Mouse (Mus musculus) midbrain, embryonic 13.5 days (tissue): Measurements from ENCODE around the gene Cux1. TPM values are rescaled to one million over a fixed set of nuclear protein-coding genes. Genes with fewer than 3 reads are reported as not detected.

Experiments used
- ATAC-seq: fragments of 200-750 bp; cut with Nextera tagmentation; 2 replicates; pipeline ENCODE4 v1.8.0; 2017; ENCODE audit warnings: mild to moderate bottlenecking, moderate TSS enrichment, moderate library complexity
- H3K27ac ChIP-seq: fragments of 300-500 bp; sonication (generic); 2 replicates; pipeline ENCODE4 v1.5.1; 2015; ENCODE audit warnings: inconsistent platforms, mild to moderate bottlenecking, moderate library complexity
- H3K27me3 ChIP-seq: fragments of 300-500 bp; sonication (generic); 2 replicates; pipeline ENCODE4 v1.6.1; 2015; ENCODE audit warnings: mild to moderate bottlenecking, inconsistent platforms
- H3K36me3 ChIP-seq: fragments of 300-500 bp; sonication (generic); 2 replicates; pipeline ENCODE4 v1.6.1; 2015; ENCODE audit warnings: mild to moderate bottlenecking, inconsistent platforms
- H3K4me1 ChIP-seq: fragments of 300-500 bp; sonication (generic); replicated peaks from 2 replicates; pipeline ENCODE4 v1.6.1; 2015; ENCODE audit warnings: inconsistent platforms
- H3K4me2 ChIP-seq: fragments of 300-500 bp; sonication (generic); replicated peaks from 2 replicates; pipeline ENCODE4 v1.6.1; 2015; ENCODE audit warnings: moderate library complexity, mild to moderate bottlenecking, inconsistent platforms
- H3K4me3 ChIP-seq: fragments of 300-500 bp; sonication (generic); replicated peaks from 2 replicates; pipeline ENCODE4 v1.5.1; 2015; ENCODE audit warnings: mild to moderate bottlenecking, inconsistent platforms
- H3K9ac ChIP-seq: fragments of 300-500 bp; sonication (generic); replicated peaks from 2 replicates; pipeline ENCODE4 v1.6.1; 2015; ENCODE audit warnings: mild to moderate bottlenecking, inconsistent platforms
- H3K9me3 ChIP-seq: fragments of 300-500 bp; sonication (generic); 2 replicates; pipeline ENCODE4 v1.6.1; 2016; ENCODE audit warnings: mild to moderate bottlenecking, inconsistent platforms
- WGBS: fragments of 180-500 bp; shearing (Covaris S2); methylation state at CpG from one replicate; pipeline ENCODE4 v1.1.7; 2015; 5-methylcytosine and 5-hydroxymethylcytosine counted together
- polyA plus RNA-seq: library from polyadenylated mRNA; unstranded; fragments of >200 nt; fragmentation: Nextera tagmentation; extraction: Ambion mirVana; gene quantifications from 2 replicates; pipeline ENCODE4 v1.2.1, GENCODE M21; 2015

Gene Cux1
- polyA plus RNA-seq, 1 experiment from 2014 or later, result 126 TPM

GRCm38 (mm10) chr5:136494927-136495326 is 72.4 kb downstream of the Cux1 start:
- H3K4me3 ChIP-seq, result no peak overlapping the region
- no peak overlapping the region for H3K9ac ChIP-seq
- H3K36me3 ChIP-seq, result no peaks in the 10 kb centered on the region
- peaks cover 21% of the 10 kb centered on the region for H3K4me1 ChIP-seq
- WGBS, result 83% methylated on average over 7 of the region's 7 CpGs
- no peak overlapping the region for H3K27ac ChIP-seq
- H3K9me3 ChIP-seq, result no peaks in the 10 kb centered on the region
- ATAC-seq, result no peak
- no peak overlapping the region for H3K4me2 ChIP-seq
- no peaks in the 10 kb centered on the region for H3K27me3 ChIP-seq

- Histone ChIP-seq H3K27me3 (no peaks in the 10 kb centered on the region), H3K4me1 (0 out of 2 replicates have a peak, but pooled peaks cover 16% of the 10 kb centered on the region), H3K4me3 (no peak overlapping the region), H3K9ac (no peak overlapping the region), H3K9me3 (no peaks in the 10 kb centered on the region), H3K36me3 (no peaks in the 10 kb centered on the region), H3K4me2 (no peak overlapping the region), H3K27ac (no peak overlapping the region)
- WGBS, result 87% methylated on average over 2 of the region's 2 CpGs
- no peak for ATAC-seq
Observed at GRCm38 (mm10) chr5:136494288-136494687, 73.0 kb downstream of the Cux1 start.

- Histone ChIP-seq H3K4me2 (no peak overlapping the region), H3K36me3 (peaks cover 9% of the 10 kb centered on the region; the same call in 1 of the 2 replicates), H3K4me1 (peaks cover 13% of the 10 kb centered on the region; the same call in 1 of the 2 replicates), H3K27ac (no peak overlapping the region), H3K9me3 (no peaks in the 10 kb centered on the region), H3K4me3 (no peak overlapping the region), H3K9ac (no peak overlapping the region), H3K27me3 (no peaks in the 10 kb centered on the region)
- no peak for ATAC-seq
- WGBS, result 87% methylated on average over 5 of the region's 5 CpGs
Observed at GRCm38 (mm10) chr5:136489450-136489849, 77.8 kb downstream of the Cux1 start.

- WGBS, result 79% methylated on average over 3 of the region's 3 CpGs
- ATAC-seq, result no peak
- no peaks in the 10 kb centered on the region for H3K27me3 ChIP-seq
Observed at GRCm38 (mm10) chr5:136488721-136489120, 78.6 kb downstream of the Cux1 start.

GRCm38 (mm10) chr5:136488223-136488622 is 79.1 kb downstream of the Cux1 start:
- no peak overlapping the region for H3K27ac ChIP-seq
- no peak overlapping the region for H3K4me2 ChIP-seq
- H3K9ac ChIP-seq, result no peak overlapping the region
- H3K9me3 ChIP-seq, result no peaks in the 10 kb centered on the region
- H3K36me3 ChIP-seq, result peaks cover 15% of the 10 kb centered on the region
- no peaks in the 10 kb centered on the region for H3K27me3 ChIP-seq
- H3K4me1 ChIP-seq, result peaks cover 9% of the 10 kb centered on the region; the same call in 1 of the 2 replicates
- 100% methylated on average over 1 of the region's 1 CpGs for WGBS
- no peak overlapping the region for H3K4me3 ChIP-seq
- ATAC-seq, result no peak

More at GRCm38 (mm10) chr5:136488721-136489120, 78.6 kb downstream of the Cux1 start:
- no peak overlapping the region for H3K27ac ChIP-seq
- peaks cover 12% of the 10 kb centered on the region; the same call in 1 of the 2 replicates for H3K36me3 ChIP-seq
- H3K4me2 ChIP-seq, result no peak overlapping the region
- no peaks in the 10 kb centered on the region for H3K9me3 ChIP-seq
- no peak overlapping the region for H3K9ac ChIP-seq
- H3K4me3 ChIP-seq, result no peak overlapping the region
- H3K4me1 ChIP-seq, result peaks cover 12% of the 10 kb centered on the region; the same call in 1 of the 2 replicates

GRCm38 (mm10) chr5:136487397-136488093 is 79.7 kb downstream of the Cux1 start:
- H3K4me3 ChIP-seq, result no peak overlapping the region
- ATAC-seq, result no peak
- peaks cover 9% of the 10 kb centered on the region; the same call in 1 of the 2 replicates for H3K4me1 ChIP-seq
- H3K9ac ChIP-seq, result no peak overlapping the region
- H3K36me3 ChIP-seq, result peaks cover 20% of the 10 kb centered on the region
- H3K9me3 ChIP-seq, result no peaks in the 10 kb centered on the region
- no peak overlapping the region for H3K27ac ChIP-seq
- no peaks in the 10 kb centered on the region for H3K27me3 ChIP-seq
- WGBS, result 78% methylated on average over 11 of the region's 11 CpGs
- no peak overlapping the region for H3K4me2 ChIP-seq

- Histone ChIP-seq H3K9me3 (no peaks in the 10 kb centered on the region), H3K9ac (no peak overlapping the region), H3K27me3 (no peaks in the 10 kb centered on the region), H3K36me3 (peaks cover 20% of the 10 kb centered on the region), H3K27ac (no peak overlapping the region), H3K4me2 (no peak overlapping the region), H3K4me1 (peaks cover 9% of the 10 kb centered on the region; the same call in 1 of the 2 replicates), H3K4me3 (no peak overlapping the region)
- 90% methylated on average over 3 of the region's 3 CpGs for WGBS
- no peak for ATAC-seq
Observed at GRCm38 (mm10) chr5:136486401-136486800, 80.9 kb downstream of the Cux1 start.

GRCm38 (mm10) chr5:136485397-136485796 is 81.9 kb downstream of the Cux1 start:
- WGBS, result 93% methylated on average over 6 of the region's 6 CpGs
- Histone ChIP-seq H3K36me3 (peaks cover 20% of the 10 kb centered on the region), H3K9me3 (no peaks in the 10 kb centered on the region), H3K27ac (no peak overlapping the region), H3K4me2 (no peak overlapping the region), H3K4me3 (no peak overlapping the region), H3K4me1 (peaks cover 9% of the 10 kb centered on the region; the same call in 1 of the 2 replicates), H3K9ac (no peak overlapping the region), H3K27me3 (no peaks in the 10 kb centered on the region)
- ATAC-seq, result no peak

- Histone ChIP-seq H3K4me1 (peaks cover 7% of the 10 kb centered on the region; the same call in 1 of the 2 replicates), H3K9me3 (no peaks in the 10 kb centered on the region), H3K9ac (no peak overlapping the region), H3K4me2 (no peak overlapping the region), H3K27me3 (no peaks in the 10 kb centered on the region), H3K27ac (no peak overlapping the region), H3K36me3 (peaks cover 20% of the 10 kb centered on the region), H3K4me3 (no peak overlapping the region)
- ATAC-seq, result no peak
- 85% methylated on average over 1 of the region's 1 CpGs for WGBS
Observed at GRCm38 (mm10) chr5:136482434-136482833, 84.9 kb downstream of the Cux1 start.

- H3K36me3 ChIP-seq, result peaks cover 20% of the 10 kb centered on the region
- no peak for ATAC-seq
Observed at GRCm38 (mm10) chr5:136480541-136480940, 86.7 kb downstream of the Cux1 start.

GRCm38 (mm10) chr5:136479801-136480200 is 87.5 kb downstream of the Cux1 start:
- no peaks in the 10 kb centered on the region for H3K9me3 ChIP-seq
- peaks cover 15% of the 10 kb centered on the region for H3K36me3 ChIP-seq
- H3K27me3 ChIP-seq, result no peaks in the 10 kb centered on the region
- ATAC-seq, result no peak
- 92% methylated on average over 4 of the region's 4 CpGs for WGBS
- no peak overlapping the region for H3K4me2 ChIP-seq
- no peak overlapping the region for H3K27ac ChIP-seq
- H3K4me1 ChIP-seq, result peaks cover 6% of the 10 kb centered on the region; the same call in 1 of the 2 replicates
- H3K4me3 ChIP-seq, result no peak overlapping the region
- no peak overlapping the region for H3K9ac ChIP-seq

More at GRCm38 (mm10) chr5:136480541-136480940, 86.7 kb downstream of the Cux1 start:
- no peak overlapping the region for H3K4me3 ChIP-seq
- H3K4me1 ChIP-seq, result peaks cover 6% of the 10 kb centered on the region; the same call in 1 of the 2 replicates
- no peak overlapping the region for H3K9ac ChIP-seq
- H3K27ac ChIP-seq, result no peak overlapping the region
- H3K27me3 ChIP-seq, result no peaks in the 10 kb centered on the region
- H3K4me2 ChIP-seq, result no peak overlapping the region
- 91% methylated on average over 7 of the region's 7 CpGs for WGBS
- no peaks in the 10 kb centered on the region for H3K9me3 ChIP-seq

GRCm38 (mm10) chr5:136479024-136479763 is 88.1 kb downstream of the Cux1 start:
- Histone ChIP-seq H3K9me3 (no peaks in the 10 kb centered on the region), H3K36me3 (peaks cover 9% of the 10 kb centered on the region), H3K27me3 (no peaks in the 10 kb centered on the region), H3K4me1 (peaks cover 7% of the 10 kb centered on the region), H3K9ac (no peak overlapping the region), H3K4me3 (no peak overlapping the region), H3K27ac (no peak overlapping the region), H3K4me2 (no peak overlapping the region)
- no peak for ATAC-seq
- WGBS, result 92% methylated on average over 6 of the region's 6 CpGs
